Mouse (Mus musculus) forebrain, embryonic 14.5 days (tissue): ENCODE measurements around the gene Slc35d2. TPM values are rescaled to one million over a fixed set of nuclear protein-coding genes. Genes with fewer than 3 reads are reported as not detected.
A peak's percentile ranks its signal among the peaks of the same experiment; 100 is the strongest.

Source experiments
- ATAC-seq: fragments of 200-750 bp; cut with Nextera tagmentation; 2 replicates; pipeline ENCODE4 v1.8.0; 2017; ENCODE audit warnings: mild to moderate bottlenecking, moderate library complexity
- DNase-seq: peaks from one replicate; pipeline ENCODE4 v3.0.0-alpha.2; 2015; ENCODE audit warnings: low spot score
- H3K27ac ChIP-seq: fragments of 300-500 bp; sonication (generic); 2 replicates; pipeline ENCODE4 v1.5.1; 2014; ENCODE audit warnings: low read depth, mild to moderate bottlenecking, control low read depth, low read length, moderate library complexity
- H3K27me3 ChIP-seq: fragments of 300-500 bp; sonication (generic); replicated peaks from 2 replicates; pipeline ENCODE4 v1.6.1; 2014; ENCODE audit warnings: low read length, control low read depth, mixed read lengths; ENCODE audit not compliant: control insufficient read depth, insufficient read depth
- H3K36me3 ChIP-seq: fragments of 300-500 bp; sonication (generic); 2 replicates; pipeline ENCODE4 v1.6.1; 2014; ENCODE audit warnings: low read length, control low read depth; ENCODE audit not compliant: control insufficient read depth, insufficient read depth
- H3K4me1 ChIP-seq: fragments of 300-500 bp; sonication (generic); 2 replicates; pipeline ENCODE4 v1.6.1; 2014; ENCODE audit warnings: antibody characterized with exemption, low read length, control low read depth; ENCODE audit not compliant: control insufficient read depth, insufficient read depth
- H3K4me2 ChIP-seq: fragments of 300-500 bp; sonication (generic); 2 replicates; pipeline ENCODE4 v1.6.1; 2014; ENCODE audit warnings: mild to moderate bottlenecking, control low read depth, low read length
- H3K4me3 ChIP-seq: fragments of 300-500 bp; sonication (generic); 2 replicates; pipeline ENCODE4 v1.5.1; 2014; ENCODE audit warnings: low read depth, low read length, control low read depth
- H3K9ac ChIP-seq: fragments of 300-500 bp; sonication (generic); 2 replicates; pipeline ENCODE4 v1.6.1; 2014; ENCODE audit warnings: mild to moderate bottlenecking, low read length, control low read depth, moderate library complexity
- H3K9me3 ChIP-seq: fragments of 300-500 bp; sonication (generic); replicated peaks from 2 replicates; pipeline ENCODE4 v1.6.1; 2016; ENCODE audit warnings: low read length, control low read depth, mixed read lengths; ENCODE audit not compliant: control insufficient read depth
- WGBS: fragments of 180-500 bp; shearing (Covaris S2); extraction: QIAGEN DNeasy Blood & Tissue Kit; methylation state at CpG from one replicate; pipeline ENCODE4 v1.1.7; 2014; 5-methylcytosine and 5-hydroxymethylcytosine counted together
- polyA plus RNA-seq: library from polyadenylated mRNA; unstranded; fragments of >200 nt; fragmentation: Nextera tagmentation; extraction: Ambion mirVana; gene quantifications from 2 replicates; pipeline ENCODE4 v1.2.1, GENCODE M21; 2014

Gene Slc35d2
- polyA plus RNA-seq, 1 experiment from 2014 or later = 0.76 TPM

DNA sequence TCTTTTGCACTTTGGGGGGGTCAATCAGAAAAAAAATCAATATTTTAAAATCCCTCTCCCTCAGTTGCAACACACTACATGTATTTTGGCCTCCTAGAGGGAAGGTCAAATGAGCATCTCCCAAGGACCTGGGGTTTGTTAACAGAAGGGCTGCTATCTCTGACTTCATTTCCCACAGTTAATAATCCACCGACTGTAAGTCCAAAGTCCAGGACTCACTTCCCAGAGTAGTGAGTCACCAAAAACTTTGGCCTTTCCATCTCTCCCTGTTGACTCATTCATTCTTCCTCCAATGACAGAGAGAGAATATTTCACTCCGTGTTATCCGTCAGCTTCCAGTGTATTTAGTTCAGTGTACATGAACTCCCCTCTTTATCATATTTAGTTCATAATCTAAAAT, 23.5 kb downstream of the Slc35d2 start:
- no peaks in the 10 kb centered on the region for H3K9me3 ChIP-seq
- H3K27ac ChIP-seq = no peak overlapping the region
- ATAC-seq = no peak
- no peak overlapping the region for H3K4me3 ChIP-seq
- H3K4me2 ChIP-seq = no peak overlapping the region
- H3K27me3 ChIP-seq = no peaks in the 10 kb centered on the region
- H3K9ac ChIP-seq = no peak overlapping the region
- H3K36me3 ChIP-seq = no peaks in the 10 kb centered on the region
- no peak for DNase-seq
- 94% methylated on average over 3 of the region's 3 CpGs for WGBS
- H3K4me1 ChIP-seq = peaks cover 3% of the 10 kb centered on the region; the same call in 1 of the 2 replicates

DNA sequence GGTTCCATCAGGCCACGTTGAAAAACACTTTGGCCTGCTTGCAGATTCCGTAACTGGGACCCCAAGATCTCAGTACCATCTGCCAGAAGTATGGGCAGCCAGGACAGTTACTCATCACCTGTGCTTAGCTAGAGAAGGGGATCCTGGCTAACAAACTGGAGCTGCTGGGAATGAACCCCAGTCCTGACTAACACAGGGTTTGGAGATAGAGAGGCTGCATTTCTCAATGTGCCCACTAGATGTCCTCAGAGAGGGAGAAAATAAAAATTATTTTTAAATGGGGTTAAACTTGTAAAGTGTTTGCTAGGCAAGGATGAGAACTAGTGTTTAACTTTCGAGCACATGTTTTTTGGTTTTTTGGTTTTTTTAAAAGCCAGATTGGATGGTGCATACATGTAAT, 29.0 kb downstream of the Slc35d2 start:
- DNase-seq (peak; percentile 67), ATAC-seq (peak; percentile 42; the same call in 1 of the 2 replicates)
- H3K27ac ChIP-seq = no peak overlapping the region
- H3K9me3 ChIP-seq = no peaks in the 10 kb centered on the region
- no peak overlapping the region for H3K4me3 ChIP-seq
- no peaks in the 10 kb centered on the region for H3K4me1 ChIP-seq
- H3K4me2 ChIP-seq = no peak overlapping the region
- 75% methylated on average over 3 of the region's 3 CpGs for WGBS
- H3K9ac ChIP-seq = no peak overlapping the region
- no peaks in the 10 kb centered on the region for H3K36me3 ChIP-seq
- no peaks in the 10 kb centered on the region for H3K27me3 ChIP-seq

DNA sequence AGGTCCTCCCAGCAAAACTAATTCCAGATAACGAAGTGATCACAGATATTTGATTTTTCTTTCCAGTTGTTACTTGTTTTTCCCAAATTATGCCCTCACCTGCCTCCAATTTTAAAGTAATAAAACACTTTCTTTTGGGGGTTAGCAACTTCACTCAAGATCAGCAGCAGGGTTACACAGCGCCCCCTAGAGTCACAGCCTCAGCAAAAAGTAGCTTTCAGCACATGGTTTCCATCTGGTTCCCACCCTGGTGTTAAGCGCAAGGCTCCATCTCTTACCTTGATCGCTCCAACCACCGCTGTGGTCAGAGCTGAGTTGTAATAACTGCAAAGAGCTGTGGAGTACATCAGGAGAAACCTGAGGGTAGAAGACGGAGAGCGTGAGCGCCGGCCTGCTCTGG, 30.2 kb downstream of the Slc35d2 start:
- Histone ChIP-seq H3K9ac (no peak overlapping the region), H3K9me3 (no peaks in the 10 kb centered on the region), H3K36me3 (no peaks in the 10 kb centered on the region), H3K27me3 (no peaks in the 10 kb centered on the region), H3K4me3 (no peak overlapping the region), H3K4me2 (no peak overlapping the region), H3K27ac (no peak overlapping the region), H3K4me1 (no peaks in the 10 kb centered on the region)
- ATAC-seq (no peak), DNase-seq (no peak)
- 74% methylated on average over 9 of the region's 9 CpGs for WGBS

DNA sequence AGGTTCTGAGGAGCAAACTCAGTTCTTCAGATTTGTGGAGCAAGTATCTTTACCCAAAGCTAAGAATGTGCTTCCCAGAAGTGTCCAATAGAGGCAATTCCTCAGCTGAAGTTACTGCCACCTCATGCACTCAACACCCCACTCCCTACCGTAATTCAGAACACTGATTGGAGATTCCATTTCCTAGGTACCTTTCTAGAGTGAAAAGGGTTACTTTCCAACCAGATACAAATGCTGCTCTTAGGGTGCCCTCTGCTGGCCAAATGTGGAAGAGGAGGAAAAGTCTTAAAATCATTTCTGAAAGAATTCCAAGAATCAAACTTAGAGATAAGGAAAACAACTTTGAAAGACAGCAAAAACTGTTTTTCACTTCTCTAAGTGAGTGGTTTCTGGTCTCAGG, 35.8 kb downstream of the Slc35d2 start:
- WGBS = 9% methylated on average over 1 of the region's 1 CpGs
- Histone ChIP-seq H3K4me2 (no peak overlapping the region), H3K9me3 (no peaks in the 10 kb centered on the region), H3K27ac (no peak overlapping the region), H3K36me3 (no peaks in the 10 kb centered on the region), H3K27me3 (no peaks in the 10 kb centered on the region), H3K9ac (no peak overlapping the region), H3K4me1 (no peaks in the 10 kb centered on the region), H3K4me3 (no peak overlapping the region)
- 0 out of 2 replicates have a peak, but pooled peaks have one; percentile 48 for ATAC-seq
- DNase-seq = peak; percentile 80

DNA sequence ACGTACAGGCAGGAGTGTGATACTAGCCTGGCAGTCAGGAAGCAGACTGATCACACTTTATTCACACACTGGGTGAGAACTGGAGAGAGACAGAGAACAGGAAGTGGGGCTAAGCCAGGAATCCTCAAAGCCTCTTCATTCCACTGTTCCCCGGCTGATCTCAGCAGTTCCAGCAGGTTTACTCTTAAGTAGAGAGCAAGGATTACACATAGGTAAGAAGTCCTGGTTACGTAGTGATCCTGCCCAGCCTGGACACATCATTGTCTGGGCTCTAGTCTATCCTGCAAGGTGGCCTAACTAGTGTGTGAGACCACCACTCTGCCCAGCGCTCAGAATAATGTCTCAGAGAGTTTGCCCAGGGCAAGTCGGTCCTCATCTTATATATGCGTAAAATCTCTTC, 36.4 kb downstream of the Slc35d2 start:
- DNase-seq (no peak), ATAC-seq (no peak)
- H3K9ac ChIP-seq = no peak overlapping the region; the same call in 1 of the 2 replicates
- H3K36me3 ChIP-seq = no peaks in the 10 kb centered on the region
- no peak overlapping the region for H3K27ac ChIP-seq
- H3K9me3 ChIP-seq = no peaks in the 10 kb centered on the region
- WGBS = 71% methylated on average over 6 of the region's 6 CpGs
- no peak overlapping the region for H3K4me3 ChIP-seq
- H3K4me1 ChIP-seq = no peaks in the 10 kb centered on the region
- H3K4me2 ChIP-seq = no peak overlapping the region
- no peaks in the 10 kb centered on the region for H3K27me3 ChIP-seq

DNA sequence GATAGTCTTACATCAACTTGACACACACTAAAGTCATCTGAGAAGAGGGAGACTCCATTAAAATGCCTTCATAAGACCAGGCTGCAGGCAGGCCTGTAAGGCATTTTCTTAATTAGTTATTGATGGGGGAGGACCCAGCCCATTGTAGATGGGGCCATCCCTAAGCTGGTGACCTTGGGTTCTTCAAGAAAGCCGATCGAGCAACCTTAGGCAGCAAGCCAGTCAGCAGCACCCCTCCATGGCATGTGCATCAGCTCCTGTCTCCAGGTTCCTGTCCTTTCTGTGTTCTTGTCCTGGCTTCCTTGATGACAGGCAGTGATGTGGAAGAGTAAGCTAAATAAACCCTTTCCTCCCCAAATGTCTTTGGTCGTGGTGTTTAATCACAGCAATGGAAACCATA, 37.0 kb downstream of the Slc35d2 start:
- H3K9ac ChIP-seq = no peak overlapping the region
- H3K27ac ChIP-seq = no peak overlapping the region
- WGBS = 64% methylated on average over 3 of the region's 3 CpGs
- no peaks in the 10 kb centered on the region for H3K36me3 ChIP-seq
- H3K27me3 ChIP-seq = no peaks in the 10 kb centered on the region
- no peaks in the 10 kb centered on the region for H3K9me3 ChIP-seq
- ATAC-seq (no peak), DNase-seq (no peak)
- no peak overlapping the region for H3K4me3 ChIP-seq
- H3K4me2 ChIP-seq = no peak overlapping the region
- H3K4me1 ChIP-seq = no peaks in the 10 kb centered on the region

DNA sequence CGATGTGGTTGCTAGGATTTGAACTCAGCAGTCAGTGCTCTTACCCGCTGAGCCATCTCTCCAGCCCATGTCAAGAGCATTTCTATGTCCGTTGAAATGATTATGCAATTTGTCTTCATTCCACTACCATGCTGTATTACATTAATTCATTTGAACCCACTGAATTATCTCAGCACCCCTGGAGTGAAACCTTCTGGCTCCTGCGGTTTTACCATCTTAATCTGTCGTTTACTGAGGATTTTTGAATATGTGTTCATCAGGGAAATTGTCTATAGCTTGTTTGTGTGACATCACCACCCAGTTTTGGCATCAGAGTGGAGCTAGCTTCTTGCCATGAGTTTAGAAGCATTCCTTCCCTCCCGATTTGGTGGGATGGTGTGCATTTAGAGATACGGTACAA, 38.2 kb downstream of the Slc35d2 start:
- Histone ChIP-seq H3K4me2 (no peak overlapping the region), H3K4me3 (no peak overlapping the region), H3K9me3 (no peaks in the 10 kb centered on the region), H3K4me1 (no peaks in the 10 kb centered on the region), H3K9ac (no peak overlapping the region), H3K27ac (no peak overlapping the region), H3K36me3 (no peaks in the 10 kb centered on the region), H3K27me3 (no peaks in the 10 kb centered on the region)
- DNase-seq (no peak), ATAC-seq (no peak)
- 62% methylated on average over 7 of the region's 7 CpGs for WGBS

DNA sequence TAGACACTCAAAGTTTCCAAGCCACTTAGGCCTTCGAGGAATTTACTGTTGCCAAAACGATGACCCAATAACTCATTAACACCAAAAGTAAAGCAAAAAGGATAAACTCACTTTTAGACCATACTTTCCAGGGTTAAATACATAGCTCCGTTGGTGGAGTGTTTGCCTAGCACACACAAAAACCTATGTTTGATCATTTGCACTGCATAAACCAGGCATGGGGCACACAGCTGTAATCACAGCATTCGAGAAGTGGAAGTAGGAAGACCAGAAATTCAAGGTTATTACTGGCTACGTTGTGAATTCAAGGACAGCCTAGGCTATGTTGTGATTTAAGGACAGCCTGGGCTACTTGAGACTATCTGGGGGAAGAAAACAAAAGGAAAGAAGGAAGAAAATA, 38.9 kb downstream of the Slc35d2 start:
- Histone ChIP-seq H3K9ac (no peak overlapping the region), H3K4me3 (no peak overlapping the region), H3K9me3 (no peaks in the 10 kb centered on the region), H3K4me2 (no peak overlapping the region), H3K4me1 (no peaks in the 10 kb centered on the region), H3K36me3 (no peaks in the 10 kb centered on the region), H3K27ac (no peak overlapping the region), H3K27me3 (no peaks in the 10 kb centered on the region)
- 89% methylated on average over 5 of the region's 5 CpGs for WGBS
- ATAC-seq = no peak
- DNase-seq = no peak

DNA sequence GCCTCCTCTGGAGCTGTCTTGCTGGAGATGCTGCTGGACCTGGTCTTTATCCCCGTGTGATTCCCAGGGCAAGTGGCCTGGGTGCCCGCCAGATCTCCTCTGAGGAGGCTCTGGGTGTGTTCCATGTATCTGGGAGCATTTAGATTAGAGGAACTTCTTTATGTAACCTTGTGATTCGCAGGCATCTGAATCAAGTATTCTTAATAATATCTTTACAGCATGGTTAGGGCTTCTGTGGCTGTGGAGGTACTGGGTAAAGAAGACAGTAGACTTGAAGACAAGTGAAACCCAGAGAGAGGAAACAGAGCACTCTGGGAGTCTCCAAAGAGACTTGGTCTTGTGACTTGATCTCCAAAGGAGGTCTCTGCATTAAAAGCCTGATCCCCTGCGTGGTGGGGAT, 40.0 kb downstream of the Slc35d2 start, which contains the start of gene Hsd17b3:
TSS of gene Hsd17b3 (minus strand) at position 101 of the 400 bp plus-strand sequence.
- ATAC-seq (no peak), DNase-seq (no peak)
- H3K9ac ChIP-seq = no peak within 1 kb of the TSS
- H3K9me3 ChIP-seq = no peaks in the 10 kb centered on the region
- H3K4me2 ChIP-seq = no peak within 1 kb of the TSS
- no peak within 1 kb of the TSS for H3K27ac ChIP-seq
- H3K36me3 ChIP-seq = no peaks in the 10 kb centered on the region
- H3K4me3 ChIP-seq = no peak within 1 kb of the TSS
- H3K4me1 ChIP-seq = no peaks in the 10 kb centered on the region
- no peaks in the 10 kb centered on the region for H3K27me3 ChIP-seq
- WGBS = 76% methylated on average over 4 of the region's 4 CpGs
